ENCODE assay signal across 8 mouse cellular contexts in the genomic region with DNA sequence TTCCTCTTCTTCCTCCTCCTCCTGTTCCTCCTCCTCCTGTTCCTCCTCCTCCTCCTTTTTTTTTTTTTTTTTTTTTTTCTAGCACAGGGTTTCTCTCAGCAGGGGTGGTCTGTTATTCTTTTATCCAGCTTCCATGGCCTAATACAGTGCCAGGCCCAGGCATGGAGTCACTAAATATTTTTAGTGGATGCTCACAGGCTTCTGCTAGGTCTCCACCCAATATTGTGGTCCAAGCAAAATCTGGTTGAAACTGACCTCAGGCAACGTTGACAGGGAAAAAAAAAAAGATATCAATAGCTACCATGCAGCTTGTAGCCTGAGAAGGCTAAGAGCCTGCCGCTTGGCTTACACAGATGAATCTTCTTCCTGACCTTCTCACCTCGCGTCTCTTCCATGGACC. TPM values are rescaled to one million over a fixed set of nuclear protein-coding genes. Genes with fewer than 3 reads are reported as not detected.
DNase-seq lines count a peak whose midpoint lies in the region; ATAC-seq and TF ChIP-seq lines count a peak whose summit lies in the region.

No protein-coding gene starts in this region.

- no peaks in the 10 kb centered on the region for H3K36me3 ChIP-seq in heart, adult 2 months (ENCODE audit: control insufficient read depth, insufficient read depth, low read length)
- no peaks in the 10 kb centered on the region for H3K36me3 ChIP-seq in lung, embryonic 16.5 days (ENCODE audit: control insufficient read depth, insufficient read depth, low read length)
- 0 out of 2 replicates have a peak, but pooled peaks cover under 1% of the 10 kb centered on the region for H3K36me3 ChIP-seq in limb, embryonic 10.5 days
- no peaks in the 10 kb centered on the region for H3K36me3 ChIP-seq in small intestine, adult 2 months (ENCODE audit: control insufficient read depth, insufficient read depth, low read length)

- no peak for TF ChIP-seq POLR2A in heart, adult 2 months (IDR thresholded peaks at IDR 0.05; ENCODE audit: insufficient read depth, low read depth, low read length)
- TF ChIP-seq POLR2A in small intestine, adult 2 months (IDR thresholded peaks at IDR 0.05; ENCODE audit: low read depth, low read length), result no peak

- no peaks in the 10 kb centered on the region for H3K27me3 ChIP-seq in heart, adult 2 months (ENCODE audit: control insufficient read depth, insufficient read depth, low read length)
- H3K27me3 ChIP-seq in lung, embryonic 16.5 days (ENCODE audit: control insufficient read depth, insufficient read depth, low read depth, low read length), result no peaks in the 10 kb centered on the region
- H3K27me3 ChIP-seq in limb, embryonic 10.5 days (ENCODE audit: low read depth, poor library complexity, severe bottlenecking), result no peaks in the 10 kb centered on the region
- H3K27me3 ChIP-seq in small intestine, adult 2 months (ENCODE audit: control insufficient read depth, insufficient read depth, low read length), result no peaks in the 10 kb centered on the region

- peaks cover 4% of the 10 kb centered on the region; the same call in 1 of the 2 replicates for H3K9me3 ChIP-seq in lung, embryonic 16.5 days (ENCODE audit: control insufficient read depth, low read length)
- peaks cover 4% of the 10 kb centered on the region; the same call in 1 of the 2 replicates for H3K9me3 ChIP-seq in limb, embryonic 10.5 days (replicated peaks)

- H3K4me1 ChIP-seq in heart, adult 2 months (ENCODE audit: control insufficient read depth, insufficient read depth, low read length), result peaks cover 5% of the 10 kb centered on the region
- H3K4me1 ChIP-seq in lung, embryonic 16.5 days (replicated peaks; ENCODE audit: control insufficient read depth, insufficient read depth, low read length), result peaks cover 16% of the 10 kb centered on the region
- H3K4me1 ChIP-seq in limb, embryonic 10.5 days, result peaks cover 49% of the 10 kb centered on the region
- peaks cover 9% of the 10 kb centered on the region; the same call in 1 of the 2 replicates for H3K4me1 ChIP-seq in small intestine, adult 2 months (ENCODE audit: control insufficient read depth, insufficient read depth, insufficient read length, low read length)

- no peak for ATAC-seq in lung, embryonic 16.5 days (ENCODE audit: low read depth)

- H3K4me2 ChIP-seq in lung, embryonic 16.5 days (ENCODE audit: low read depth, low read length), result no peak overlapping the region

- TF ChIP-seq EP300 in heart, adult 2 months (IDR thresholded peaks at IDR 0.05; ENCODE audit: insufficient read depth, low read depth, low read length), result no peak

- H3K27ac ChIP-seq in heart, adult 2 months, result peak overlapping the region; percentile 98
- H3K27ac ChIP-seq in lung, embryonic 16.5 days (ENCODE audit: low read length), result peak overlapping the region; percentile 99; the same call in 1 of the 2 replicates
- H3K27ac ChIP-seq in limb, embryonic 10.5 days, result peak overlapping the region; percentile 96; the same call in 1 of the 2 replicates
- peak overlapping the region; percentile 96; the same call in 1 of the 2 replicates for H3K27ac ChIP-seq in small intestine, adult 2 months (ENCODE audit: insufficient read depth, low read depth, low read length)

- no peak overlapping the region for H3K9ac ChIP-seq in heart, adult 2 months (ENCODE audit: low read depth, low read length)
- no peak overlapping the region for H3K9ac ChIP-seq in lung, embryonic 16.5 days (ENCODE audit: low read length)

- WGBS in heart, adult 2 months, result 66% methylated on average over 4 of the region's 4 CpGs
- WGBS in lung, embryonic 16.5 days, result 63% methylated on average over 4 of the region's 4 CpGs
- 72% methylated on average over 4 of the region's 4 CpGs for WGBS in limb, embryonic 10.5 days
- 75% methylated on average over 4 of the region's 4 CpGs for WGBS in small intestine, adult 2 months

- DNase-seq in heart, adult 2 months, result no peak
- no peak for DNase-seq in heart, postnatal 4 days
- DNase-seq in lung, postnatal 36 days, result no peak
- no peak for DNase-seq in limb, embryonic 10.5 days (ENCODE audit: low spot score)
- no peak for DNase-seq in right cerebral cortex, postnatal 10 days (ENCODE audit: low spot score in 2 of 2)
- DNase-seq in left cerebral cortex, adult 11 months (ENCODE audit: low spot score), result no peak

- H3K79me2 ChIP-seq in heart, adult 2 months (replicated peaks; ENCODE audit: control insufficient read depth, insufficient read depth, low read length), result no peaks in the 10 kb centered on the region

- intact Hi-C loops in heart, adult 2 months (cut with DNase I), result loop anchor here (2.0 to 5.0 kb wide), 4 partner anchors 46 to 115 kb away; a partner anchor contains a TSS

- TF ChIP-seq CTCF in heart, adult 2 months (IDR thresholded peaks at IDR 0.05), result no peak
- no peak for TF ChIP-seq CTCF in small intestine, adult 2 months (IDR thresholded peaks at IDR 0.05; ENCODE audit: extremely low read depth, insufficient read length, insufficient replicate concordance, low read depth, low read length)

- no peak overlapping the region for H3K4me3 ChIP-seq in heart, adult 2 months
- H3K4me3 ChIP-seq in lung, embryonic 16.5 days (ENCODE audit: low read length), result no peak overlapping the region
- H3K4me3 ChIP-seq in limb, embryonic 10.5 days, result peak overlapping the region; percentile 89; the same call in 1 of the 2 replicates
- H3K4me3 ChIP-seq in small intestine, adult 2 months (ENCODE audit: low read depth, low read length), result no peak overlapping the region

RNA-seq across cellular contexts. Expression of a gene that starts 1.7 kb away (rescaled TPM):
- total RNA-seq in heart, adult 2 months (2021), result 10 to 100 TPM; 74.0 to 79.5 TPM
- polyA plus RNA-seq in heart, adult 2 months (2012; rRNA removed), result 74.1 and 83.7 TPM in 2 replicates
- total RNA-seq in heart, postnatal 4 days (2021), result 10 to 100 TPM; 68.8 to 73.0 TPM
- 78.9 and 83.6 TPM in 2 replicates for polyA plus RNA-seq in lung, embryonic 16.5 days (2015; fragmentation: Nextera tagmentation; extraction: Ambion mirVana)
- polyA plus RNA-seq in limb, embryonic 10.5 days (2016; fragmentation: Nextera tagmentation; extraction: Ambion mirVana), result 48.6 and 67.8 TPM in 2 replicates
- polyA plus RNA-seq in small intestine, adult 2 months (2012; rRNA removed), result 82.4 and 200 TPM in 2 replicates

RNA-seq across cellular contexts. Expression of a gene that starts 20.1 kb away (rescaled TPM):
- 10 to 100 TPM; 43.7 to 43.9 TPM for total RNA-seq in heart, adult 2 months (2021)
- polyA plus RNA-seq in heart, adult 2 months (2012; rRNA removed), result 49.5 and 61.7 TPM in 2 replicates
- 10 to 100 TPM; 41.7 to 42.1 TPM for total RNA-seq in heart, postnatal 4 days (2021)
- 47.4 and 49.2 TPM in 2 replicates for polyA plus RNA-seq in lung, embryonic 16.5 days (2015; fragmentation: Nextera tagmentation; extraction: Ambion mirVana)
- 8.4 and 9.7 TPM in 2 replicates for polyA plus RNA-seq in limb, embryonic 10.5 days (2016; fragmentation: Nextera tagmentation; extraction: Ambion mirVana)
- polyA plus RNA-seq in small intestine, adult 2 months (2012; rRNA removed), result 45.7 and 101 TPM in 2 replicates

RNA-seq across cellular contexts. Expression of a gene that starts 44.0 kb away (rescaled TPM):
- 1 to 10 TPM; 3.7 to 4.2 TPM for total RNA-seq in heart, adult 2 months (2021)
- 2.2 and 4.0 TPM in 2 replicates for polyA plus RNA-seq in heart, adult 2 months (2012; rRNA removed)
- 1 to 10 TPM; 8.9 TPM for total RNA-seq in heart, postnatal 4 days (2021)
- polyA plus RNA-seq in lung, embryonic 16.5 days (2015; fragmentation: Nextera tagmentation; extraction: Ambion mirVana), result 12.6 and 13.2 TPM in 2 replicates
- polyA plus RNA-seq in limb, embryonic 10.5 days (2016; fragmentation: Nextera tagmentation; extraction: Ambion mirVana), result 11.9 and 12.3 TPM in 2 replicates
- polyA plus RNA-seq in small intestine, adult 2 months (2012; rRNA removed), result 0.67 and 2.5 TPM in 2 replicates

RNA-seq across cellular contexts. Expression of a gene that starts 45.7 kb away (rescaled TPM):
- 1 to 10 TPM; 5.0 to 6.3 TPM for total RNA-seq in heart, adult 2 months (2021)
- polyA plus RNA-seq in heart, adult 2 months (2012; rRNA removed), result 10.0 and 11.2 TPM in 2 replicates
- 10 to 100 TPM; 13.5 to 14.9 TPM for total RNA-seq in heart, postnatal 4 days (2021)
- polyA plus RNA-seq in lung, embryonic 16.5 days (2015; fragmentation: Nextera tagmentation; extraction: Ambion mirVana), result 16.2 and 17.9 TPM in 2 replicates
- 13.1 and 17.4 TPM in 2 replicates for polyA plus RNA-seq in limb, embryonic 10.5 days (2016; fragmentation: Nextera tagmentation; extraction: Ambion mirVana)
- polyA plus RNA-seq in small intestine, adult 2 months (2012; rRNA removed), result 9.4 and 31.8 TPM in 2 replicates
